Mouse (Mus musculus) bone marrow macrophage, adult 2 months (primary cell): Measurements from ENCODE around the gene Ralbp1.

Experiments
- CTCF ChIP-seq: IDR thresholded peaks from 2 replicates; pipeline ENCODE4 v1.5.1; 2012; ENCODE audit warnings: low read depth, mild to moderate bottlenecking, low read length, moderate library complexity
- POLR2A ChIP-seq: IDR thresholded peaks from 2 replicates; pipeline ENCODE4 v1.6.1; 2012; ENCODE audit warnings: mild to moderate bottlenecking, low read depth, low read length, borderline replicate concordance

GRCm38 (mm10) chr17:65877026-65877425 lies 8.6 kb downstream of the Ralbp1 start:
- TF ChIP-seq CTCF (no peak), POLR2A (no peak)
